Mouse (Mus musculus) layer of hippocampus, adult 9-10 months (tissue): ENCODE data around the gene Trmt2b.
"Not testable (repeated sequence)": the region's sequence is repeated elsewhere in the genome, so short reads cannot be mapped to it uniquely, and the experiment has no call there.

Experiments used
- DNase-seq: peaks from one replicate; pipeline ENCODE4 v3.0.0; 2022; ENCODE audit warnings: low spot score

Gene Trmt2b

DNA sequence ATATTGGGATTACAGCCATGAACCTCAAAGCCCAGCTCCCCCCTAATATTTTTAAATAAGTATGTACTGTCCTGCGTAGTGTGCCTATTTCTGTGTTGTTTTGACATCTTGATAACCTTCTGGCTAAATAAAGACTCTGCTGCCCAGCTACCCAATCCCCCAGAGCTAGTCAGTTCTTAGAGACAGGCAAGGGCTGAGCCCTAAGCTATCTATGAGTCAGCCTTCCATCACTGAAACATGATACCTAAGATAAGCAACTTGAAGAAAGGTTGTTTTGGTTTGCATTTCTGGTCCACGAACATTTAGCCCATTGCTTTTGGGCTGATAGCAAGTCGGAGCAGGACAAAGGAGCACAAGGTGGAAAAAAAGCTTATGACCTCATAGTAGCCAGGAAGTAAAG, 56.2 kb downstream of the Trmt2b start:
- DNase-seq: no peak

DNA sequence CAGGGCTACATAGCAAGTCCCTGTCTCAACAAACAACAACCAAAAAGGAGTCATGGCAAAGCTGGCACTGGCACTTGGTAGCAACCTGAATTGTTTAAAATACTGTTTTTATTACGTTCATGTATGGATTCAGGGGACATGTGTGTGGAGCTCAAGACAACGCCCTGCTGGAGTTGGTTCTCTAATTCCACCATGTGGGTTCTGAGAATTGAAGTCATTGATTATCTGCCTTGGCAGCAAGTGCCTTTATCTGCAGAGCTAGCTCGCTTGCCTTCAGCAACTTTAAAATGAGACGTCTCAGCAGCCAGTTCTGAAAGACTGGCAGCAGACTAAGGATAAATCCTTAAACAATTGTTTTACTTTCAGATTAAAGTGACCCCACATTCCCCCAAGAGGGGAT, 58.6 kb downstream of the Trmt2b start:
- DNase-seq: no peak

DNA sequence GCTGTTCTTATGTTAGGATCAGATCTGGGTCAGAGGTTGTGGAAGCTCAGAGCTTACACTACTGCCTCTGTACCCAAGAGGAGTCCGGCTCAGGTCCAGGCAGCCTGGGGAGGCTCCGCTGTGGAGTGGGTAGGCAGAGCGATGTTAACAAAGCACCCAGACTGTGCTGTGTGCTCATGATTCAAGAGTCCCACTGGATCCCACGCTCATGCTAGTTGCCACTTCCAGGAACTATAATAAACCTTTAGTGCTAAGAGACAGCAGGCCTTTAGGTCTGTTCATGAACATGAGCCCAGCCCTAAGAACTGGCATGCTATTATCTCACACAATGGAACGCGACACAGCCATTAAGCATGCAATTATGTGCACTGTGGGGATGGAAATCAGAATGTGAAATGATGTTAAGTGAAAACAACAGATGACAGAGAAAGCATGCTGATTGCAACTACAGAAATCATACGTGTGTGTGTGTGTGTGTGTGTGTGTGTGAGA, 65.6 kb downstream of the Trmt2b start:
- DNase-seq: no peak

DNA sequence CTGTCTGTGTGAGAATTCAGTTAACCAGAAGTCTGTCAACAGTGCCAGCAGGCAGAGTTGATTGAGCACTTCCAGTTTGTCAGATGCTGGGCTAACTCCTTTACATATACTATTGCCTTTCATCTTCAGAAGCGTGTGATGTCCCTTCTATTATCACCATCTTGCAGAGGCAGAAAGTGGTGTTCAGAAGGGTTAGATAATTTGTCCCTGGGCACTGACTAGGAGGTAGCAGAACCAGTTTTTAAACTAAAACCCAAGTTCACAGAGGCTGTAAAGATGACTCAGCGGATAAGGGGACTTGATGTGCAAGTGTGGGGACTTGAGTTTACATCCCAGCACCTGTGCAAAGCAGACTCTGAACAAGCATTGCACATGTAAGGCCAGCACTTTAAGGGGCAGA, 68.3 kb downstream of the Trmt2b start:
- no peak for DNase-seq

DNA sequence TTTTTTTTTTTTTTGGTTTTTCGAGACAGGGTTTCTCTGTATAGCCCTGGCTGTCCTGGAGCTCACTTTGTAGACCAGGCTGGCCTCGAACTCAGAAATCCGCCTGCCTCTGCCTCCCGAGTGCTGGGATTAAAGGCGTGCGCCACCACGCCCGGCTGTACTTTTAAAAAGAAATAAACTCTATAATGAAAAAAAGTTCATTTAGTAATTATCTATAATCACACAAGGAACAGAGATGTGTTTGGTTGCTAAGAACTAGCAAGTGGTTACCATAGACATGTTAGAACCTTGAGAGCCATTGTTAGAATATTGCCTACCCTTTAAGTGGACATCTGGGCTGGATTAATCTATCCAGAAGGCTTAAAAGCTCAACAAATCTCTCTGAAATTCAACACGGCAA, 89.6 kb downstream of the Trmt2b start, which contains the start of gene Arl13a:
Arl13a (plus strand) TSS at position 301 of the 400 bp plus-strand sequence.
- not testable (repeated sequence) for DNase-seq

DNA sequence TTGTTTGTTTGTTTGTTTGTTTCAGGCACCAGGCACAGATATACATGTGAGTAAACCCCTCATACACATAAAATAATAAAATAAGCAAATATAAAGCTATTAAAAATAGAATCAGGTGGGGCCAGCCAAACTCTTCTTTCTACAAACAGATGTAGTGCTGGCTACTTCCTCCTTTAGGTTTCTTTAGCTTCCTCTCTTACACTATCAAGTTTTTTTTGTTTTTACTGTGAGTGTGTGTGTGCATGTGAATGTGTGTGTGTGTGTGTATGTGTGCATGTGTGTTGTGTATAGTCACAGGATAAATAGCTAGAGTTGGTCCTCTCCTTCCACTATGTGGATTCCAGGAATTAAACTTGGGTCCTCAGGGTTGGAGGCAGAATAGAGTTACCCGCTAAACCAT, 102.1 kb downstream of the Trmt2b start:
- no peak for DNase-seq
